Mouse (Mus musculus): Measurements from ENCODE around the gene Dnah17.

- TF ChIP-seq CTCF (IDR thresholded peaks at IDR 0.05; ENCODE audit: low read depth): peak; percentile 34; the same call in 1 of the 2 replicates
- TF ChIP-seq EP300 (optimal IDR thresholded peaks at IDR 0.05): no peak
These were observed 1.7 kb upstream of the Dnah17 start for GRCm38 (mm10) chr11:118132136-118132535.

All from stomach, postnatal 0 days (tissue).